Mouse (Mus musculus) kidney, embryonic 15.5 days (tissue): ENCODE measurements at regions not wholly inside any gene's neighbourhood (a gene's known extent, or its start where the extent isn't known, plus 50 kb on each side); places are given as distances from the start of the nearest gene placed in this dataset.

ENCODE experiments used
- ATAC-seq: fragments of 200-750 bp; cut with Nextera tagmentation; replicated peaks from 2 replicates; pipeline ENCODE4 v1.8.0; 2017; ENCODE audit warnings: moderate TSS enrichment; ENCODE audit not compliant: low FRiP score
- H3K27ac ChIP-seq: fragments of 300-500 bp; sonication (generic); 2 replicates; pipeline ENCODE4 v1.5.1; 2015; ENCODE audit warnings: mild to moderate bottlenecking, inconsistent platforms
- H3K27me3 ChIP-seq: fragments of 300-500 bp; sonication (generic); 2 replicates; pipeline ENCODE4 v1.6.1; 2015; ENCODE audit warnings: inconsistent platforms
- H3K36me3 ChIP-seq: fragments of 300-500 bp; sonication (generic); 2 replicates; pipeline ENCODE4 v1.6.1; 2015; ENCODE audit warnings: inconsistent platforms
- H3K4me1 ChIP-seq: fragments of 300-500 bp; sonication (generic); 2 replicates; pipeline ENCODE4 v1.6.1; 2015; ENCODE audit warnings: inconsistent platforms
- H3K4me2 ChIP-seq: fragments of 300-500 bp; sonication (generic); 2 replicates; pipeline ENCODE4 v1.6.1; 2015; ENCODE audit warnings: moderate library complexity, mild to moderate bottlenecking, inconsistent platforms
- H3K4me3 ChIP-seq: fragments of 300-500 bp; sonication (generic); replicated peaks from 2 replicates; pipeline ENCODE4 v1.5.1; 2015; ENCODE audit warnings: mild to moderate bottlenecking, inconsistent platforms
- H3K9ac ChIP-seq: fragments of 300-500 bp; sonication (generic); 2 replicates; pipeline ENCODE4 v1.6.1; 2015; ENCODE audit warnings: mild to moderate bottlenecking, inconsistent platforms
- H3K9me3 ChIP-seq: fragments of 300-500 bp; sonication (generic); replicated peaks from 2 replicates; pipeline ENCODE4 v1.6.1; 2016; ENCODE audit warnings: inconsistent platforms
- WGBS: fragments of 180-500 bp; shearing (Covaris S2); methylation state at CpG from one replicate; pipeline ENCODE4 v1.1.7; 2015; ENCODE audit warnings: mixed read lengths; 5-methylcytosine and 5-hydroxymethylcytosine counted together

DNA sequence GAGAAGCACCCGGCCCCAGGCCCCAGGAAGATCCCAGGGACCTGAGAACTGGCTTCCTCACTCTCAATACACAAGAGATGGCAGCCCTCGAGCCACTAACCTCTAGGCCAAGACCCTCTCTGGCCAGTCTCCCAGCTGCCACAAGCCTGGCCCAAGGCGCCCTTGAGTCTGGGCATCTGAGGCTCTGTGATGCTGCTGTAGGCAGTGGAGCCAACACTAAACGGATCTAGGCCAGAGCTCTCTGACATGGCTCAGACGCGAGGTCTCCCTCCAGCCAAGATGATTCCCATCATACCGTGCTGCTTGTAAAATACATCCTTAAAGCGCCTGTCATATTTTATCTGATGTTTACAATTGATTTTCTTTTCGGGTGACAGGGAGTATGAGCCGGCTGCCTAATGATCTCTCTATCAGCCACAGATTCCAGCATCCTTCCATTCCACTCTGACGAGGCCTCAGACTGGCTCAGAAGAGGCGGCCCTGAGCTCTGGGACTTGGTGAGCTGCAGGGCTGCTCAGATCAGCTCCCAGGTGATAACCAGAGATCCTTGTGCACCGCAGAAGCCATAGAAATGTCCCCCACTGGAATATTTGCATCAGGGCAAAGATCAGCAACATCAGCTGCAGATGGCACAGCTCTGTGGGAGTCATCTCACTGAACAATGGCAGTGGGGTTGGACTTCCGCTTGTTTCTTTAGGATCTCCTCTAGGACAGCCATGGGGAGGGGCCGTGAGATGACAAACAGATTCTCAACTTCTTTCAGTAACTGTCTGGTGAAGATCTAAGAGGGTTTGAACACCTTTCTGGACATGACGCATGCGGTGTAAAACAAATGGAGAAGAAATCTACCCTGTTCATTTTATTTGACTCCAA lies 60.1 kb upstream of the Zfp423 start:
- no peak overlapping the region for H3K4me2 ChIP-seq
- H3K4me3 ChIP-seq, result no peak overlapping the region
- H3K27ac ChIP-seq, result no peak overlapping the region
- H3K9ac ChIP-seq, result no peak overlapping the region
- H3K9me3 ChIP-seq, result peaks cover 6% of the 10 kb centered on the region
- no peaks in the 10 kb centered on the region for H3K36me3 ChIP-seq
- ATAC-seq, result no peak
- H3K27me3 ChIP-seq, result no peaks in the 10 kb centered on the region
- 79% methylated on average over 17 of the region's 17 CpGs for WGBS
- H3K4me1 ChIP-seq, result peaks cover 6% of the 10 kb centered on the region; the same call in 1 of the 2 replicates

DNA sequence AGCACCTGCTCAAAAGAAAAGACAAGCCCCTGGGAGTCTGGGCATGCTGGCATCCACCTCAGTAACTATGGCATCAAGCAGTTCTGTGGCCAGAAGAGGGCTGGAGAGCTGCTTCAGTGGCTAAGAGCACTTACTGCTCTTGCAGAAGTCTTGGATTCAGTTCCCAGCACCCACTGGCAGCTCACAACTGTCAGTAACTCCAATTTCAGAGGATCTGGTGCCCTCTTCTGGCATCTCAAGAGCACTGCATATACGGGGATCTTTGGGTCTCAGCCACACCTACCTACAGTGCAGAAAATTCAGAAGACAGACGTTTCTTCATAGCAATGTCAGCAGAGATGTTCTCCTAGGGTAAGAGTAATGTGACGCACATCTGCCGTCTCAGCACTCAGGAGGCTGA lies 59.1 kb upstream of the Zfp423 start:
- ATAC-seq, result no peak
- WGBS, result 92% methylated on average over 4 of the region's 4 CpGs
- H3K9ac ChIP-seq, result no peak overlapping the region

DNA sequence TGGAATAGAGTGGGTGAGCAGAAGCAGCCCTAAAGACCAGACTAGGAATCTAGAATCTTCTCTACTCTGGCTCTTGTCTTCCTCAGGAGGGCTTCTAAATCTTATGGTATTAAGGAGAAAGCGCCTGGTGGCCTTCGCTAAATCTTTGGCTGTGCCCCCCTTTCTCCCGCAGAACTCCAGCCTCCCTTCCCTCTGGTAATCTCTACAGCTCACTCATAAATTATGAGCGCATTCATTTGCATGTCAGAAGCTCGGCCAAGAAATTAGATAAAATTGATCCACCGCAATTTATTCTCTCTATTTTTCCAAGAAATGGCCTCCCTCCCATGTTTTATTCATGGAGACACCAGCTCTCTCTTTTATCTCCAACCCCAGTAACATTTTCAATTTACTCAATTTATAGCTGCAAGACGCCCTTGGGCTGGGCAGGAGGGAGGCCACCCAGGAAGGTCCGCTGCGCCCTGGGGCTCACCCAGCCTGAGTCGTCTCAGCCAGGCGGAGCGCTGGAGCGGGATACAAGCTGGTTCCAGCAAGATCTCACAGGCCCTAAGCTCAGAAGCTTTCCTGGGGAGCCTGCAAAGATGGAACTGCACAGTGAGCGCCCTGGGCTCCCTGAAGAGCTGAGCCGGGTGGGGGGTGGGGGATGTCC lies 52.9 kb upstream of the Zfp423 start:
- peak; percentile 68 for ATAC-seq
- no peak overlapping the region for H3K4me3 ChIP-seq
- WGBS, result 43% methylated on average over 15 of the region's 15 CpGs

More for the DNA sequence above, 59.1 kb upstream of the Zfp423 start:
- no peak overlapping the region for H3K4me2 ChIP-seq
- peaks cover 6% of the 10 kb centered on the region; the same call in 1 of the 2 replicates for H3K4me1 ChIP-seq
- no peaks in the 10 kb centered on the region for H3K27me3 ChIP-seq
- no peak overlapping the region for H3K4me3 ChIP-seq
- H3K27ac ChIP-seq, result no peak overlapping the region
- peaks cover 6% of the 10 kb centered on the region for H3K9me3 ChIP-seq
- H3K36me3 ChIP-seq, result no peaks in the 10 kb centered on the region

DNA sequence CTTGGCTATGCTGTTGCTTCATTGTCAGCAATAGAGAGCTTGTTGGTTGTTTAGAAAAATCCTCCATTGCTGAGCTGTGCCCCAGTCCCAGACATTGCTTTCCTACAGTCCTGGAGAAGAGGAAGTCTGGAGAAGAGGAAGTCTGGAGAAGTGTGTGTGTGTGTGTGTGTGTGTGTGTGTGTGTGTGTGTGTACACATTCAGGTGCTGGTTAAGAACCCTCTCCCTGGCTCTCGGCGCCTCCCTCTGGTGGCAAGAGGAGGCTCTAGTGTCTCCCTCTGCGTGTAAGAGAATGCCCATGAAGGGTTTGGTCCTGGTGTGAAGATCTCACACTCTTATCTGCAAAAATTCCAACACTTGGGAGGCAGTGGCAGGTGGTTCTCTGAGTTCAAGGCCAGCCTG lies 51.2 kb upstream of the Zfp423 start:
- WGBS, result 43% methylated on average over 3 of the region's 3 CpGs
- H3K27ac ChIP-seq, result peak overlapping the region; percentile 51; the same call in 1 of the 2 replicates
- no peaks in the 10 kb centered on the region for H3K27me3 ChIP-seq
- no peaks in the 10 kb centered on the region for H3K36me3 ChIP-seq
- H3K4me1 ChIP-seq, result peaks cover 33% of the 10 kb centered on the region
- no peaks in the 10 kb centered on the region for H3K9me3 ChIP-seq
- no peak overlapping the region for H3K4me3 ChIP-seq
- no peak overlapping the region for H3K9ac ChIP-seq
- 0 out of 2 replicates have a peak, but pooled peaks have one; percentile 37 for ATAC-seq
- H3K4me2 ChIP-seq, result no peak overlapping the region

More for the DNA sequence above, 52.9 kb upstream of the Zfp423 start:
- H3K27me3 ChIP-seq, result no peaks in the 10 kb centered on the region
- H3K9me3 ChIP-seq, result no peaks in the 10 kb centered on the region
- H3K4me1 ChIP-seq, result peaks cover 28% of the 10 kb centered on the region
- H3K36me3 ChIP-seq, result no peaks in the 10 kb centered on the region
- H3K4me2 ChIP-seq, result no peak overlapping the region
- 0 out of 2 replicates have a peak overlapping the region, but pooled peaks have one; percentile 34 for H3K27ac ChIP-seq
- H3K9ac ChIP-seq, result no peak overlapping the region

DNA sequence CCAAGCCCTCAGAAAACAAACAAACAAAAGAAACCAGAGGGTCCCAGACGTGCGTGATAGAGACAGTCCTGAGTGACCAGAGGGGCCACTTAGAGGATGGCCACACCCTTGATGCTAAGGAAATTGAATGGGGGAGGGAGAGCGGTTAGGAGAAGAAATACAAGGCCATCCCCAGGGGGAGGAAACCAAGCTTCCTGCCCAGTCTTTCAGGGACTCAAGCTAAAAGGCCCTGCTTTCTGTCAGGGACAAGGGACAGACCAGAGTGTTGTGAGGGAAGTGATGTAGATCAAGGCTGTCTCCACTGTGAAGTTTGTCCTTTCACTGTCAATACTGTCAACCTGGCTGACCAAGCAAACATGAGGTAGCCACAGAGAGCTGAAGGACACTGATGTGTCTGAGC lies 50.5 kb upstream of the Zfp423 start:
- Histone ChIP-seq H3K9ac (no peak overlapping the region), H3K27ac (peak overlapping the region; percentile 51), H3K36me3 (no peaks in the 10 kb centered on the region), H3K9me3 (no peaks in the 10 kb centered on the region), H3K4me1 (peaks cover 33% of the 10 kb centered on the region), H3K4me3 (no peak overlapping the region), H3K27me3 (no peaks in the 10 kb centered on the region), H3K4me2 (no peak overlapping the region)
- ATAC-seq, result 0 out of 2 replicates have a peak, but pooled peaks have one; percentile 5
- 54% methylated on average over 3 of the region's 3 CpGs for WGBS
